9 mouse cellular contexts compared by ENCODE assay signal in genomic region chr19:10880085-10880974, GRCm38 (mm10). TPM values are rescaled to one million over a fixed set of nuclear protein-coding genes. Genes with fewer than 3 reads are reported as not detected.
DNase-seq lines count a peak whose midpoint lies in the region; ATAC-seq and TF ChIP-seq lines count a peak whose summit lies in the region.
"Had no signal": no experiment of that assay in that cellular context is flagged by ENCODE, and none has a peak within 500 bp of the region (broad histone marks: within the 10 kb centered on the region; RNA-seq: fewer than 3 reads in every experiment).

No protein-coding gene starts in this region.

- no peak for ATAC-seq in forebrain, embryonic 13.5 days
- peak; percentile 92 to 96 for ATAC-seq in hematopoietic stem cell, adult 5-6 weeks (replicated peaks in 1 of 2; ENCODE audit: insufficient read depth in 1 of 2, low FRiP score in 2 of 2, low TSS enrichment in 1 of 2, low read depth in 1 of 2, poor library complexity in 2 of 2, severe bottlenecking in 2 of 2)
- ATAC-seq in limb, embryonic 12.5 days (ENCODE audit: insufficient number of reproducible peaks, insufficient read depth, low FRiP score, low TSS enrichment, low read depth): no peak
- no peak; the same call in 1 of the 2 replicates for ATAC-seq in midbrain, embryonic 12.5 days (ENCODE audit: low FRiP score, low read depth)

- WGBS in forebrain, embryonic 13.5 days: 42% methylated on average over 6 of the region's 7 CpGs
- WGBS in limb, embryonic 12.5 days: 58% methylated on average over 7 of the region's 7 CpGs
- WGBS in midbrain, embryonic 12.5 days: 50% methylated on average over 6 of the region's 7 CpGs

- H3K27me3 ChIP-seq in forebrain, embryonic 13.5 days: no peaks in the 10 kb centered on the region
- H3K27me3 ChIP-seq in limb, embryonic 12.5 days: no peaks in the 10 kb centered on the region
- no peaks in the 10 kb centered on the region for H3K27me3 ChIP-seq in midbrain, embryonic 12.5 days

- peak; percentile 31; the same call in 1 of the 2 replicates for TF ChIP-seq CTCF in bone marrow macrophage, adult 2 months (IDR thresholded peaks at IDR 0.05; ENCODE audit: low read depth, low read length)

- peak overlapping the region; percentile 94 for H3K4me2 ChIP-seq in forebrain, embryonic 13.5 days
- peak overlapping the region; percentile 95 for H3K4me2 ChIP-seq in limb, embryonic 12.5 days
- peak overlapping the region; percentile 86 for H3K4me2 ChIP-seq in midbrain, embryonic 12.5 days (replicated peaks)

- H3K9me3 ChIP-seq in forebrain, embryonic 13.5 days (replicated peaks): peaks cover 8% of the 10 kb centered on the region; the same call in 1 of the 2 replicates
- H3K9me3 ChIP-seq in limb, embryonic 12.5 days: peaks cover 4% of the 10 kb centered on the region; the same call in 1 of the 2 replicates
- 0 out of 2 replicates have a peak, but pooled peaks cover 4% of the 10 kb centered on the region for H3K9me3 ChIP-seq in midbrain, embryonic 12.5 days

- peak overlapping the region; percentile 20; the same call in 1 of the 2 replicates for H3K27ac ChIP-seq in bone marrow macrophage, adult 2 months (ENCODE audit: insufficient read depth, low read depth, low read length)
- H3K27ac ChIP-seq in forebrain, embryonic 13.5 days: no peak overlapping the region; the same call in 1 of the 2 replicates
- H3K27ac ChIP-seq in limb, embryonic 12.5 days: peak overlapping the region; percentile 97; the same call in 1 of the 2 replicates
- H3K27ac ChIP-seq in midbrain, embryonic 12.5 days (replicated peaks): peak overlapping the region; percentile 96

- no peak for TF ChIP-seq POLR2A in bone marrow macrophage, adult 2 months (IDR thresholded peaks at IDR 0.05; ENCODE audit: borderline replicate concordance, low read depth, low read length)

- peaks cover 17% of the 10 kb centered on the region for H3K4me1 ChIP-seq in bone marrow macrophage, adult 2 months (ENCODE audit: control insufficient read depth, insufficient read depth, low read length)
- peaks cover 32% of the 10 kb centered on the region for H3K4me1 ChIP-seq in forebrain, embryonic 13.5 days
- H3K4me1 ChIP-seq in limb, embryonic 12.5 days (replicated peaks): peaks cover 16% of the 10 kb centered on the region
- peaks cover 20% of the 10 kb centered on the region for H3K4me1 ChIP-seq in midbrain, embryonic 12.5 days

- peak overlapping the region; percentile 76 for H3K4me3 ChIP-seq in bone marrow macrophage, adult 2 months (ENCODE audit: insufficient read depth, low read length)
- peak overlapping the region; percentile 65 for H3K4me3 ChIP-seq in forebrain, embryonic 13.5 days
- H3K4me3 ChIP-seq in limb, embryonic 12.5 days (replicated peaks): peak overlapping the region; percentile 62
- H3K4me3 ChIP-seq in midbrain, embryonic 12.5 days: peak overlapping the region; percentile 53

- DNase-seq in adrenal gland, postnatal 10 days: peak; percentile 45
- DNase-seq in adrenal gland, postnatal 4 days (ENCODE audit: low spot score in 2 of 2): no peak
- peak; percentile 32 to 40 for DNase-seq in thymus, adult 18-20 months

- H3K36me3 ChIP-seq in forebrain, embryonic 13.5 days (ENCODE audit: poor library complexity, severe bottlenecking): peaks cover 11% of the 10 kb centered on the region; the same call in 1 of the 2 replicates
- H3K36me3 ChIP-seq in limb, embryonic 12.5 days: peaks cover 10% of the 10 kb centered on the region
- H3K36me3 ChIP-seq in midbrain, embryonic 12.5 days: no peaks in the 10 kb centered on the region

- peak overlapping the region; percentile 82 for H3K9ac ChIP-seq in forebrain, embryonic 13.5 days
- H3K9ac ChIP-seq in limb, embryonic 12.5 days (replicated peaks): peak overlapping the region; percentile 66
- H3K9ac ChIP-seq in midbrain, embryonic 12.5 days (replicated peaks): peak overlapping the region; percentile 66

RNA-seq across cellular contexts. Expression of gene Tmem109, which starts 1.5 kb away (rescaled TPM):
- total RNA-seq in adrenal gland, postnatal 10 days (2021): 10 to 100 TPM; 84.0 to 93.2 TPM
- 10 to 100 TPM; 91.3 to 93.3 TPM for total RNA-seq in adrenal gland, postnatal 4 days (2021)
- polyA plus RNA-seq in bone marrow macrophage, adult 2 months (2012; ENCODE audit: insufficient read depth, insufficient read length, missing spikeins): 75.4 and 80.6 TPM in 2 replicates
- polyA plus RNA-seq in forebrain, embryonic 13.5 days (2015; fragmentation: Nextera tagmentation; extraction: Ambion mirVana): 33.6 and 35.6 TPM in 2 replicates
- total RNA-seq in hematopoietic stem cell, adult 5-6 weeks (2017): 17.5 and 20.7 TPM in 2 replicates
- 68.7 and 73.7 TPM in 2 replicates for polyA plus RNA-seq in limb, embryonic 12.5 days (2016; fragmentation: Nextera tagmentation; extraction: Ambion mirVana)
- polyA plus RNA-seq in midbrain, embryonic 12.5 days (2016; fragmentation: Nextera tagmentation; extraction: Ambion mirVana): 36.4 and 40.3 TPM in 2 replicates

RNA-seq across cellular contexts. Expression of gene Tmem132a, which starts 10.6 kb away (rescaled TPM):
- total RNA-seq in adrenal gland, postnatal 10 days (2021): 10 to 100 TPM; 22.3 to 23.1 TPM
- 10 to 100 TPM; 40.7 to 48.1 TPM for total RNA-seq in adrenal gland, postnatal 4 days (2021)
- 2.1 and 3.1 TPM in 2 replicates for polyA plus RNA-seq in bone marrow macrophage, adult 2 months (2012; ENCODE audit: insufficient read depth, insufficient read length, missing spikeins)
- 131 and 135 TPM in 2 replicates for polyA plus RNA-seq in forebrain, embryonic 13.5 days (2015; fragmentation: Nextera tagmentation; extraction: Ambion mirVana)
- 0.40 and 4.1 TPM in 2 replicates for total RNA-seq in hematopoietic stem cell, adult 5-6 weeks (2017)
- 137 and 142 TPM in 2 replicates for polyA plus RNA-seq in limb, embryonic 12.5 days (2016; fragmentation: Nextera tagmentation; extraction: Ambion mirVana)
- polyA plus RNA-seq in midbrain, embryonic 12.5 days (2016; fragmentation: Nextera tagmentation; extraction: Ambion mirVana): 146 and 150 TPM in 2 replicates

RNA-seq across cellular contexts. Expression of gene Prpf19, which starts 14.7 kb away (rescaled TPM):
- total RNA-seq in adrenal gland, postnatal 10 days (2021): 100 to 1,000 TPM; 124 to 163 TPM
- 100 to 1,000 TPM; 253 to 266 TPM for total RNA-seq in adrenal gland, postnatal 4 days (2021)
- 41.4 and 51.6 TPM in 2 replicates for polyA plus RNA-seq in bone marrow macrophage, adult 2 months (2012; ENCODE audit: insufficient read depth, insufficient read length, missing spikeins)
- 45.3 and 50.8 TPM in 2 replicates for polyA plus RNA-seq in forebrain, embryonic 13.5 days (2015; fragmentation: Nextera tagmentation; extraction: Ambion mirVana)
- 109 and 145 TPM in 2 replicates for total RNA-seq in hematopoietic stem cell, adult 5-6 weeks (2017)
- polyA plus RNA-seq in limb, embryonic 12.5 days (2016; fragmentation: Nextera tagmentation; extraction: Ambion mirVana): 44.9 and 50.3 TPM in 2 replicates
- polyA plus RNA-seq in midbrain, embryonic 12.5 days (2016; fragmentation: Nextera tagmentation; extraction: Ambion mirVana): 39.1 and 41.1 TPM in 2 replicates

RNA-seq across cellular contexts. Expression of gene Zp1, which starts 40.1 kb away (rescaled TPM):
- total RNA-seq in adrenal gland, postnatal 10 days (2021): not detected
- total RNA-seq in adrenal gland, postnatal 4 days (2021): not detected
- polyA plus RNA-seq in bone marrow macrophage, adult 2 months (2012; ENCODE audit: insufficient read depth, insufficient read length, missing spikeins): not detected in 2 replicates
- polyA plus RNA-seq in forebrain, embryonic 13.5 days (2015; fragmentation: Nextera tagmentation; extraction: Ambion mirVana): not detected in 2 replicates
- total RNA-seq in hematopoietic stem cell, adult 5-6 weeks (2017): not detected in 2 replicates
- polyA plus RNA-seq in limb, embryonic 12.5 days (2016; fragmentation: Nextera tagmentation; extraction: Ambion mirVana): not detected in 2 replicates
- 0.38 TPM in 1 of 2 replicates, not detected in the other for polyA plus RNA-seq in midbrain, embryonic 12.5 days (2016; fragmentation: Nextera tagmentation; extraction: Ambion mirVana)
- total RNA-seq: G1E had no signal
- polyA plus RNA-seq: G1E had no signal

RNA-seq across cellular contexts. Expression of gene Slc15a3, which starts 40.8 kb away (rescaled TPM):
- 1 to 10 TPM; 3.2 to 3.5 TPM for total RNA-seq in adrenal gland, postnatal 10 days (2021)
- 1 to 10 TPM; 3.5 to 3.8 TPM for total RNA-seq in adrenal gland, postnatal 4 days (2021)
- 93.7 and 94.6 TPM in 2 replicates for polyA plus RNA-seq in bone marrow macrophage, adult 2 months (2012; ENCODE audit: insufficient read depth, insufficient read length, missing spikeins)
- polyA plus RNA-seq in forebrain, embryonic 13.5 days (2015; fragmentation: Nextera tagmentation; extraction: Ambion mirVana): 0.15 and 0.30 TPM in 2 replicates
- 0.94 and 9.2 TPM in 2 replicates for total RNA-seq in hematopoietic stem cell, adult 5-6 weeks (2017)
- polyA plus RNA-seq in limb, embryonic 12.5 days (2016; fragmentation: Nextera tagmentation; extraction: Ambion mirVana): 0.23 and 0.44 TPM in 2 replicates
- 0.12 and 0.29 TPM in 2 replicates for polyA plus RNA-seq in midbrain, embryonic 12.5 days (2016; fragmentation: Nextera tagmentation; extraction: Ambion mirVana)

Comparison
In these comparisons a context has a peak if more than half of its experiments do, and no peak if none do; other contexts are left out.
1. DNase-seq: peak in adrenal gland, postnatal 10 days (single experiment) and thymus, adult 18-20 months (2 of 2); none in adrenal gland, postnatal 4 days (0 of 2).
2. ATAC-seq: peak in hematopoietic stem cell, adult 5-6 weeks (2 of 2); none in forebrain, embryonic 13.5 days (single experiment), limb, embryonic 12.5 days (single experiment) and midbrain, embryonic 12.5 days (single experiment).
3. RNA of gene Tmem132a, which starts 10.6 kb away (polyA plus RNA-seq): 146 to 150 TPM in midbrain, embryonic 12.5 days, 137 to 142 TPM in limb, embryonic 12.5 days and 131 to 135 TPM in forebrain, embryonic 13.5 days; 2.1 to 3.1 TPM in bone marrow macrophage, adult 2 months; every median in the first group is over 10 times any median in the second.
4. Peak in every context shown above with its lines, with median percentiles within 50 percentile points of each other: H3K4me3 ChIP-seq, H3K4me2 ChIP-seq and H3K9ac ChIP-seq.